Mouse (Mus musculus) kidney, postnatal 0 days (tissue): ENCODE measurements around the gene Lman2l. TPM values are rescaled to one million over a fixed set of nuclear protein-coding genes. Genes with fewer than 3 reads are reported as not detected.
A peak's percentile ranks its signal among the peaks of the same experiment; 100 is the strongest.

Experiments used
- ATAC-seq: fragments of 200-750 bp; cut with Nextera tagmentation; replicated peaks from 2 replicates; pipeline ENCODE4 v1.8.0; 2017; ENCODE audit warnings: low read depth, moderate number of reproducible peaks, moderate TSS enrichment, moderate library complexity; ENCODE audit not compliant: low FRiP score
- DNase-seq: peaks from one replicate; pipeline ENCODE4 v3.0.0-alpha.2; 2016; ENCODE audit warnings: low spot score
- H3K27ac ChIP-seq: fragments of 300-500 bp; sonication (generic); 2 replicates; pipeline ENCODE4 v1.5.1; 2014; ENCODE audit warnings: mild to moderate bottlenecking
- H3K27me3 ChIP-seq: fragments of 300-500 bp; sonication (generic); 2 replicates; pipeline ENCODE4 v1.6.1; 2014; ENCODE audit warnings: low read length, mixed read lengths; ENCODE audit not compliant: insufficient read depth
- H3K36me3 ChIP-seq: fragments of 300-500 bp; sonication (generic); 2 replicates; pipeline ENCODE4 v1.6.1; 2014; ENCODE audit warnings: low read length, mixed read lengths; ENCODE audit not compliant: insufficient read depth
- H3K4me1 ChIP-seq: fragments of 300-500 bp; sonication (generic); replicated peaks from 2 replicates; pipeline ENCODE4 v1.6.1; 2014; ENCODE audit warnings: antibody characterized with exemption, low read length, mixed read lengths; ENCODE audit not compliant: insufficient read depth
- H3K4me2 ChIP-seq: fragments of 300-500 bp; sonication (generic); 2 replicates; pipeline ENCODE4 v1.6.1; 2014; ENCODE audit warnings: mild to moderate bottlenecking, low read length, moderate library complexity, mixed read lengths
- H3K4me3 ChIP-seq: fragments of 300-500 bp; sonication (generic); replicated peaks from 2 replicates; pipeline ENCODE4 v1.5.1; 2014; ENCODE audit warnings: low read depth, low read length
- H3K9ac ChIP-seq: fragments of 300-500 bp; sonication (generic); 2 replicates; pipeline ENCODE4 v1.6.1; 2014; ENCODE audit warnings: low read depth, low read length
- H3K9me3 ChIP-seq: fragments of 300-500 bp; sonication (generic); replicated peaks from 2 replicates; pipeline ENCODE4 v1.6.1; 2016; ENCODE audit warnings: low read length, inconsistent platforms, mixed read lengths
- CTCF ChIP-seq: IDR thresholded peaks from 2 replicates; pipeline ENCODE4 v1.5.1; 2016; ENCODE audit warnings: antibody characterized with exemption, low read depth, mild to moderate bottlenecking, moderate library complexity
- WGBS: fragments of 180-500 bp; shearing (Covaris S2); extraction: QIAGEN DNeasy Blood & Tissue Kit; methylation state at CpG from one replicate; pipeline ENCODE4 v1.1.7; 2014; 5-methylcytosine and 5-hydroxymethylcytosine counted together
- polyA plus RNA-seq: library from polyadenylated mRNA; unstranded; fragments of >200 nt; fragmentation: Nextera tagmentation; extraction: Ambion mirVana; gene quantifications from 2 replicates; pipeline ENCODE4 v1.2.1, GENCODE M21; 2015

Gene Lman2l
- polyA plus RNA-seq, 1 experiment from 2014 or later, result 35.9 TPM

DNA sequence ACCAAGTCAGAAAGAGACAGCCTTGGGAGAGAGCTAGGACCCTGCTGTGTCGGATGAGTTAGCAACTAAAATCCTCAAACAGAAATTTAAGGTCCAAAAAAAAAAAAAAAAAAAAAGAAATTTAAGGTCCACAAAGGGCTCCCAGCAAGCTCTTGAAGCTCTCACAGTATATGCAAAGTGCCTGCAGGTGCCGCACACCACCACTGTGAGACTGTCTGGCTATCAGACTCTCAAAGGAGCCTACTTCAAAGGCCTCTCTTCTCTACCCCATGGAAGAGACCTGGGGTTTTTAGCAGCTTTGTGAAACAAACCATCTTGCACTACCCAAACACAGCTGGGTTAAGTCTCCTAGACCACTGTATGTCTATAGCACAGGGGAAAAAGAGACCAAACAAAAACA, 15.6 kb downstream of the Lman2l start:
- H3K9ac ChIP-seq, result no peak overlapping the region
- no peak overlapping the region for H3K4me2 ChIP-seq
- H3K4me1 ChIP-seq, result no peaks in the 10 kb centered on the region
- H3K27ac ChIP-seq, result no peak overlapping the region
- ATAC-seq (no peak), DNase-seq (no peak)
- no peak overlapping the region for H3K4me3 ChIP-seq
- peaks cover 50% of the 10 kb centered on the region for H3K36me3 ChIP-seq
- no peaks in the 10 kb centered on the region for H3K9me3 ChIP-seq
- no peak for TF ChIP-seq CTCF
- H3K27me3 ChIP-seq, result no peaks in the 10 kb centered on the region
- WGBS, result 87% methylated on average over 2 of the region's 2 CpGs

GRCm38 (mm10) chr1:36404531-36404930, 40.5 kb downstream of the Lman2l start:
- no peak for TF ChIP-seq CTCF

GRCm38 (mm10) chr1:36401509-36401908, 43.6 kb downstream of the Lman2l start:
- no peak for ATAC-seq
- Histone ChIP-seq H3K9ac (no peak overlapping the region), H3K27ac (no peak overlapping the region)

More at GRCm38 (mm10) chr1:36404531-36404930, 40.5 kb downstream of the Lman2l start:
- 80% methylated on average over 6 of the region's 6 CpGs for WGBS
- Histone ChIP-seq H3K4me1 (no peaks in the 10 kb centered on the region), H3K36me3 (no peaks in the 10 kb centered on the region), H3K27me3 (no peaks in the 10 kb centered on the region), H3K4me3 (no peak overlapping the region), H3K9me3 (no peaks in the 10 kb centered on the region), H3K4me2 (no peak overlapping the region), H3K27ac (no peak overlapping the region), H3K9ac (no peak overlapping the region)
- ATAC-seq (no peak), DNase-seq (no peak)

DNA sequence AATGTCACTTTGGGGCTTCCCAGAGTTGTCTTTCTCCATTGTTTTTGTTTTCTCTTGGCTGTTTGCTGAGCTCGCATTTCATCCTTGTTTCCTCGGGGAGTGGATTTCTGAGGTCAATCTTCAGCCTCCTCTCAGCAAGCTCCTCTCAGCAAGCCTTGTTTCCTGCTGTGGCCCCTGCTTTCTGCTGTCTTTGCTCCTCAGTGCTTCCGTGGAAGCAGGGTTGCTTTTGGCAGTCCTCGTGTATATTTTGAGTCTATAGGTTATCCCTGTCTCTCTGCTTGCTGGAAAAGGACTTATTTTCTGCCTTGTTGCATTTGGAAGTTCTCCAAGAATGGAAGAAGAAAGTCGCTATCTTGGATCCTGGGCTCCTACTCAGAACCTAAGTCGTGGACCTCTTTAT, 48.0 kb downstream of the Lman2l start:
- DNase-seq (peak; percentile 29), ATAC-seq (no peak)
- TF ChIP-seq CTCF, result no peak
- 14% methylated on average over 6 of the region's 6 CpGs for WGBS
- Histone ChIP-seq H3K4me3 (no peak overlapping the region), H3K9me3 (no peaks in the 10 kb centered on the region), H3K4me1 (no peaks in the 10 kb centered on the region), H3K36me3 (no peaks in the 10 kb centered on the region), H3K27me3 (no peaks in the 10 kb centered on the region), H3K4me2 (no peak overlapping the region), H3K27ac (no peak overlapping the region), H3K9ac (no peak overlapping the region)

More at GRCm38 (mm10) chr1:36401509-36401908, 43.6 kb downstream of the Lman2l start:
- no peak overlapping the region for H3K4me2 ChIP-seq
- no peaks in the 10 kb centered on the region for H3K27me3 ChIP-seq
- H3K4me1 ChIP-seq, result no peaks in the 10 kb centered on the region
- H3K9me3 ChIP-seq, result no peaks in the 10 kb centered on the region
- H3K4me3 ChIP-seq, result no peak overlapping the region
- WGBS, result 65% methylated on average over 4 of the region's 4 CpGs
- no peaks in the 10 kb centered on the region for H3K36me3 ChIP-seq
- TF ChIP-seq CTCF, result no peak
- no peak for DNase-seq

DNA sequence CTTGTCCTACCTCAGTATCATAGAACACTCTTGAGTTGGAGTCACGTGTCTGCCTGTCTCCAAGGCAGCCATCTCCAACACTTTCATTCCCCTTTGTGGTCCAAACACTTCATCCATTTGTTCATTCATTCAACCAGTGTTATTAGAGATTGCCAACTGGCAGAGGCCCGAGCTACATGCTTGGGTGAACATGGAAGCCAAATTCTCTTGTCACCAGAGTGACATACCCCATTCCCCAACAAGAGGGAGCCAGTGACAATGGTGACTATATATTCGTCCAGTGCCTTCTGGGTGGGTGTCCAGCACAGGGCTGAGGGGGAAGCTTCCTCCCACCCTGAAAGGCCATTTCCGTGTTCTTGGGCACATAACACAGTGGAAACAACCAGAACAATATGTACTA, 65.5 kb downstream of the Lman2l start:
- Histone ChIP-seq H3K9me3 (no peaks in the 10 kb centered on the region), H3K27me3 (no peaks in the 10 kb centered on the region), H3K4me2 (no peak overlapping the region), H3K36me3 (no peaks in the 10 kb centered on the region), H3K27ac (no peak overlapping the region), H3K4me3 (no peak overlapping the region), H3K9ac (no peak overlapping the region), H3K4me1 (no peaks in the 10 kb centered on the region)
- ATAC-seq (no peak), DNase-seq (no peak)
- peak; percentile 17; the same call in 1 of the 2 replicates for TF ChIP-seq CTCF
- WGBS, result 63% methylated on average over 4 of the region's 4 CpGs

- Histone ChIP-seq H3K27ac (no peak overlapping the region), H3K9ac (no peak overlapping the region), H3K4me3 (no peak overlapping the region), H3K4me2 (no peak overlapping the region), H3K9me3 (no peaks in the 10 kb centered on the region), H3K27me3 (no peaks in the 10 kb centered on the region), H3K4me1 (no peaks in the 10 kb centered on the region), H3K36me3 (no peaks in the 10 kb centered on the region)
- no peak for DNase-seq
- 77% methylated on average over 6 of the region's 6 CpGs for WGBS
- ATAC-seq, result no peak
- TF ChIP-seq CTCF, result no peak
Measured at GRCm38 (mm10) chr1:36378880-36379279, 66.2 kb downstream of the Lman2l start.
